Mouse (Mus musculus) heart, adult 2 months (tissue): ENCODE measurements around the gene Ppp1r14a.

Experiments used
- CTCF ChIP-seq: fragments of 200-600 bp; IDR thresholded peaks from 2 replicates; pipeline ENCODE4 v1.8.1; 2022; ENCODE audit warnings: antibody characterized with exemption, mild to moderate bottlenecking, moderate library complexity
- EP300 ChIP-seq: fragments of 200-500 bp; IDR thresholded peaks from 2 replicates; pipeline ENCODE4 v1.6.1; 2011; ENCODE audit warnings: low read depth, low read length, control low read depth; ENCODE audit not compliant: insufficient read depth
- POLR2A ChIP-seq: fragments of 200-500 bp; IDR thresholded peaks from 2 replicates; pipeline ENCODE4 v1.6.1; 2011; ENCODE audit warnings: mild to moderate bottlenecking, low read depth, low read length, control low read depth; ENCODE audit not compliant: insufficient read depth

DNA sequence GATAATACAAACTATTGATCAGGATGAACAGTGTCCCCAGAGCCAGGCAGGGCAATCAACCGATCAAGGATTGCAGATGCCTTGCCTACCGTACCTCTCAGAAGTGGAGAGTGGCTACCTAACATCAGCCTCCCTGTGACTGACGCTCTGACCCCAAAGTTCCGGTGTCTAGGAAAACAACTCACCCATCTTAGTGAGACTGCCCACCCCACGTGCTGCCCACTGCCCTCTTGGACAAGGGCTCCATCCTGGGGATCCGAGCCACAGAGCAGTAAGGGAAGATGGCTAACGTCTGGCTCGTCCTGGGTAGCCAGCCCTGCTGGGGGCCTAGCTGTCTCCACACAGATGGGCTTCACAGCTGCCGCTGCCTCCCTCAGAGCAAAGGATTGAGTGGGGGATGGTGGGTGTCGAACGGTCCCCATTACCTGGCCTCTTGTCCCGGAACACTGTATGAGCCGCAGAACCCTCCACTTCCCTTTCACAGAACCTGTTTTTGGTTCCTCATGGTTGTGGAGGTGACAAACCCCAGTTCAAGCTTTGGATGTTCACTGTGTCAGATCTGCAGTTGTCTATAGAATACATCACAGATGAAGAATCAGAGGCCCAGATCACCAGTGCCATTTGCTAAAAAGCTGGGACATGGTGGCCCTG is 5.1 kb downstream of the Ppp1r14a start:
- TF ChIP-seq EP300 (no peak), CTCF (no peak), POLR2A (no peak)
